Mouse (Mus musculus) embryonic fibroblast, embryonic 13.5 days (primary cell): ENCODE measurements around the gene Ppp1r37.

Experiments used
- CTCF ChIP-seq: IDR thresholded peaks from 2 replicates; pipeline ENCODE4 v1.5.1; 2011; ENCODE audit warnings: mild to moderate bottlenecking, control low read depth, low read length, moderate library complexity, borderline replicate concordance; ENCODE audit not compliant: insufficient read depth
- POLR2A ChIP-seq: IDR thresholded peaks from 2 replicates; pipeline ENCODE4 v1.6.1; 2011; ENCODE audit warnings: low read depth, mild to moderate bottlenecking, control low read depth, low read length, moderate library complexity

GRCm38 (mm10) chr7:19532240-19532639, 30.6 kb downstream of the Ppp1r37 start:
- TF ChIP-seq CTCF (no peak), POLR2A (no peak)
